In the genomic region with DNA sequence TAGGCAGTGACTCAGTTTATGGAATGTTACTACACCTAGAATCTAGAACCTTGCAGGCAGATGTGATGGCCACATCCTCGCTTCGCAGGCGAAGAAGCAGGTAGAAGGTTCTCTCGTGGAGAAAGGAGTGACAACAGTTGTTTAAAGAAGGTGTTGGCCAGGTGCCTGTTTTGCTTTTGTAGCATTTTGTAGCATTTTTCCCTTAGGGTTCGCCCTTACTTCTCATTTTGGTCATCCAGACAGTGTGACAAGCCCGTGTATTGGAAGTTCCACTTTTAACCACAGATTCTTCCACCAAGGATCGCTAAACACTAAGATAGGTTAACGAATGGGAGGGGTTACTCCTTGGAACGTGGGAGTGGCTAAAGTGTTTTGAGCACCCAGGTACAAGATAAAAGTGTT, we compare ENCODE assay signal across 1 mouse cellular context.
TF ChIP-seq lines count a peak whose summit lies in the region.

No protein-coding gene starts in this region.

TF ChIP-seq in MEL, 35 proteins besides CTCF, POLR2A, EP300 and RAD21 (continued from another document):
- TF ChIP-seq E2F4 (IDR thresholded peaks at IDR 0.05; ENCODE audit: borderline replicate concordance, low read depth, low read length) (no peak), MYB (IDR thresholded peaks at IDR 0.05; ENCODE audit: low read depth, low read length) (no peak), ETS1 (IDR thresholded peaks at IDR 0.05; ENCODE audit: low read depth, low read length) (no peak), POLR2AphosphoS2 (IDR thresholded peaks at IDR 0.05; ENCODE audit: low read length) (no peak), ELF1 (IDR thresholded peaks at IDR 0.05; ENCODE audit: low read depth, low read length) (no peak), ZC3H11A (IDR thresholded peaks at IDR 0.05; ENCODE audit: low read depth, low read length) (no peak), GABPA (IDR thresholded peaks at IDR 0.05; ENCODE audit: low read depth, low read length) (no peak), MAFK (IDR thresholded peaks at IDR 0.05; ENCODE audit: borderline replicate concordance, low read depth, low read length) (no peak), SMC3 (IDR thresholded peaks at IDR 0.05; ENCODE audit: low read depth, low read length) (no peak), KAT2A (conservative IDR thresholded peaks at IDR 0.05; ENCODE audit: low read depth, low read length) (no peak), SIN3A (IDR thresholded peaks at IDR 0.05; ENCODE audit: low read length) (peak; percentile 51), POLR2AphosphoS5 (IDR thresholded peaks at IDR 0.05; ENCODE audit: borderline replicate concordance, low read depth, low read length) (no peak), HCFC1 (IDR thresholded peaks at IDR 0.05; ENCODE audit: low read depth, low read length) (no peak), CHD2 (IDR thresholded peaks at IDR 0.05; ENCODE audit: low read length) (no peak), ZKSCAN1 (IDR thresholded peaks at IDR 0.05; ENCODE audit: low read depth, low read length) (no peak), MAZ (IDR thresholded peaks at IDR 0.05; ENCODE audit: low read depth, low read length) (no peak), TCF12 (IDR thresholded peaks at IDR 0.05; ENCODE audit: low read depth, low read length) (no peak), GATA1 (IDR thresholded peaks at IDR 0.05; ENCODE audit: low read depth, low read length) (0 out of 2 replicates have a peak, but pooled peaks have one; percentile 10), NRF1 (IDR thresholded peaks at IDR 0.05; ENCODE audit: insufficient read depth, low read depth, low read length, poor library complexity, severe bottlenecking) (no peak), MYC (IDR thresholded peaks at IDR 0.05; ENCODE audit: low read depth, low read length) (no peak), MEF2A (IDR thresholded peaks at IDR 0.05; ENCODE audit: extremely low read depth, insufficient replicate concordance, low read depth, low read length, poor library complexity, severe bottlenecking) (no peak), RCOR1 (IDR thresholded peaks at IDR 0.05; ENCODE audit: low read depth, low read length) (no peak), MXI1 (IDR thresholded peaks at IDR 0.05; ENCODE audit: low read depth, low read length) (peak; percentile 23; the same call in 1 of the 2 replicates), TBP (IDR thresholded peaks at IDR 0.05; ENCODE audit: low read depth, low read length) (peak; percentile 24; the same call in 1 of the 2 replicates), USF1 (IDR thresholded peaks at IDR 0.05; ENCODE audit: low read depth, low read length) (no peak), USF2 (IDR thresholded peaks at IDR 0.05; ENCODE audit: borderline replicate concordance in 1 of 2, insufficient read depth in 1 of 2, low read depth in 1 of 2, low read length in 2 of 2) (no peak)
TF ChIP-seq in MEL: peak in this region for 5.
